Mouse (Mus musculus): ENCODE results near the gene Gm9945. TPM values are rescaled to one million over a fixed set of nuclear protein-coding genes. Genes with fewer than 3 reads are reported as not detected.

Gm9945 gene
- not detected for total RNA-seq (2021)

GRCm38 (mm10) chr11:53479783-53480301 lies at the start of gene Gm9945, which contains the start of gene Sowaha:
Gene Gm9945, plus strand, starts transcription at chr11:53480166.
Gene Sowaha, minus strand, starts transcription at chr11:53480274.
- peak; percentile 36 for DNase-seq

- no peak for DNase-seq
Observed at GRCm38 (mm10) chr11:53430300-53430669, 49.7 kb upstream of the Gm9945 start.

- peak; percentile 97 for DNase-seq
Observed at GRCm38 (mm10) chr11:53430670-53431346, 49.2 kb upstream of the Gm9945 start, which contains the start of the genes Uqcrq and Gdf9. Gene Uqcrq, minus strand, starts transcription at chr11:53430831. Gene Gdf9, plus strand, starts transcription at chr11:53431023.

- DNase-seq = no peak
Observed at GRCm38 (mm10) chr11:53431347-53432056, 48.5 kb upstream of the Gm9945 start.

GRCm38 (mm10) chr11:53433057-53433456 lies 46.9 kb upstream of the Gm9945 start:
- DNase-seq = no peak

GRCm38 (mm10) chr11:53435504-53435903 lies 44.5 kb upstream of the Gm9945 start:
- DNase-seq = no peak

GRCm38 (mm10) chr11:53436338-53436737 lies 43.6 kb upstream of the Gm9945 start:
- no peak for DNase-seq

GRCm38 (mm10) chr11:53441921-53442320 lies 38.0 kb upstream of the Gm9945 start:
- peak; percentile 37 for DNase-seq

GRCm38 (mm10) chr11:53443861-53444260 lies 36.1 kb upstream of the Gm9945 start:
- DNase-seq = peak; percentile 44

- DNase-seq = no peak
Observed at GRCm38 (mm10) chr11:53445562-53445961, 34.4 kb upstream of the Gm9945 start.

- no peak for DNase-seq
Observed at GRCm38 (mm10) chr11:53446183-53446582, 33.8 kb upstream of the Gm9945 start.

- DNase-seq = no peak
Observed at GRCm38 (mm10) chr11:53447996-53448395, 32.0 kb upstream of the Gm9945 start.

GRCm38 (mm10) chr11:53448529-53448928 lies 31.4 kb upstream of the Gm9945 start:
- peak; percentile 87 for DNase-seq

GRCm38 (mm10) chr11:53450070-53450705 lies 29.8 kb upstream of the Gm9945 start:
- DNase-seq = no peak

GRCm38 (mm10) chr11:53451361-53451760 lies 28.6 kb upstream of the Gm9945 start:
- DNase-seq = no peak

- no peak for DNase-seq
Observed at GRCm38 (mm10) chr11:53452396-53452795, 27.6 kb upstream of the Gm9945 start.

GRCm38 (mm10) chr11:53453031-53453430 lies 26.9 kb upstream of the Gm9945 start:
- no peak for DNase-seq

GRCm38 (mm10) chr11:53456474-53457371 lies 23.2 kb upstream of the Gm9945 start, which contains the start of the genes Gm10447 and Shroom1:
Gene Gm10447, minus strand, starts transcription at chr11:53457110.
Gene Shroom1, plus strand, starts transcription at chr11:53457205.
- peak; percentile 66 for DNase-seq

- no peak for DNase-seq
Observed at GRCm38 (mm10) chr11:53457372-53457954, 22.5 kb upstream of the Gm9945 start.

GRCm38 (mm10) chr11:53458996-53459395 lies 21.0 kb upstream of the Gm9945 start:
- DNase-seq = no peak

- no peak for DNase-seq
Observed at GRCm38 (mm10) chr11:53460192-53460591, 19.8 kb upstream of the Gm9945 start.

All from heart, postnatal 4 days (tissue).